Mouse (Mus musculus): ENCODE measurements around the gene Sdhaf4. TPM values are rescaled to one million over a fixed set of nuclear protein-coding genes. Genes with fewer than 3 reads are reported as not detected.

The Sdhaf4 gene
- total RNA-seq (2014; fragmentation: Nextera tagmentation) (21.3 and 44.1 TPM in 2 replicates), total RNA-seq (2017) (45.7 and 50.3 TPM in 2 replicates), polyA plus RNA-seq (2012) (1.1 and 1.2 TPM in 2 replicates)

GRCm38 (mm10) chr1:24005070-24005804, at the start of gene Sdhaf4:
Gene Sdhaf4, minus strand, starts transcription at chr1:24005656.
- H3K36me3 ChIP-seq (replicated peaks), result peaks cover 28% of the 10 kb centered on the region
- no peaks in the 10 kb centered on the region for H3K9me3 ChIP-seq (replicated peaks)
- TF ChIP-seq CTCF (IDR thresholded peaks at IDR 0.05; ENCODE audit: low read depth, low read length), result no peak
- no peak for TF ChIP-seq GATA1 (IDR thresholded peaks at IDR 0.05; ENCODE audit: borderline replicate concordance, low read length)
- TF ChIP-seq TAL1 (conservative IDR thresholded peaks at IDR 0.05; ENCODE audit: low read depth, low read length), result no peak
- TF ChIP-seq GATA2 (IDR thresholded peaks at IDR 0.05; ENCODE audit: borderline replicate concordance, low read depth, low read length), result no peak
- no peak for TF ChIP-seq POLR2AphosphoS5 (IDR thresholded peaks at IDR 0.05; ENCODE audit: insufficient replicate concordance, low read depth, low read length)
- peaks cover 13% of the 10 kb centered on the region for H3K4me1 ChIP-seq (ENCODE audit: insufficient read depth, low read depth, low read length)
- peak; percentile 81 for DNase-seq (ENCODE audit: low spot score)
- peak within 1 kb of the TSS; percentile 79 for H3K4me3 ChIP-seq (ENCODE audit: low read depth, low read length)
- peaks cover 13% of the 10 kb centered on the region for H3K27me3 ChIP-seq (ENCODE audit: insufficient read depth, low read length)
- ATAC-seq (ENCODE audit: extremely low read depth, insufficient number of reproducible peaks, low FRiP score, poor library complexity, severe bottlenecking), result peak; percentile 88

GRCm38 (mm10) chr1:24046730-24047510, 41.5 kb upstream of the Sdhaf4 start:
- no peak overlapping the region for H3K4me3 ChIP-seq (ENCODE audit: low read depth, low read length)
- DNase-seq (ENCODE audit: low spot score) (no peak), ATAC-seq (ENCODE audit: extremely low read depth, insufficient number of reproducible peaks, low FRiP score, poor library complexity, severe bottlenecking) (no peak)
- no peaks in the 10 kb centered on the region for H3K36me3 ChIP-seq (replicated peaks)
- H3K27me3 ChIP-seq (ENCODE audit: insufficient read depth, low read length), result peaks cover 13% of the 10 kb centered on the region
- H3K9me3 ChIP-seq (replicated peaks), result no peaks in the 10 kb centered on the region
- TF ChIP-seq POLR2AphosphoS5 (IDR thresholded peaks at IDR 0.05; ENCODE audit: insufficient replicate concordance, low read depth, low read length) (no peak), TAL1 (conservative IDR thresholded peaks at IDR 0.05; ENCODE audit: low read depth, low read length) (no peak), GATA2 (IDR thresholded peaks at IDR 0.05; ENCODE audit: borderline replicate concordance, low read depth, low read length) (no peak), CTCF (IDR thresholded peaks at IDR 0.05; ENCODE audit: low read depth, low read length) (no peak), GATA1 (IDR thresholded peaks at IDR 0.05; ENCODE audit: borderline replicate concordance, low read length) (no peak)
- H3K4me1 ChIP-seq (ENCODE audit: insufficient read depth, low read depth, low read length), result no peaks in the 10 kb centered on the region

GRCm38 (mm10) chr1:24045627-24046026, 40.2 kb upstream of the Sdhaf4 start:
- Histone ChIP-seq H3K36me3 (replicated peaks) (no peaks in the 10 kb centered on the region), H3K9me3 (replicated peaks) (no peaks in the 10 kb centered on the region), H3K27me3 (ENCODE audit: insufficient read depth, low read length) (peaks cover 18% of the 10 kb centered on the region), H3K4me3 (ENCODE audit: low read depth, low read length) (no peak overlapping the region), H3K4me1 (ENCODE audit: insufficient read depth, low read depth, low read length) (no peaks in the 10 kb centered on the region)
- DNase-seq (ENCODE audit: low spot score), result no peak
- no peak for ATAC-seq (ENCODE audit: extremely low read depth, insufficient number of reproducible peaks, low FRiP score, poor library complexity, severe bottlenecking)
- no peak for TF ChIP-seq GATA1 (IDR thresholded peaks at IDR 0.05; ENCODE audit: borderline replicate concordance, low read length)
- TF ChIP-seq TAL1 (conservative IDR thresholded peaks at IDR 0.05; ENCODE audit: low read depth, low read length), result no peak

GRCm38 (mm10) chr1:24043007-24043406, 37.6 kb upstream of the Sdhaf4 start:
- TF ChIP-seq POLR2AphosphoS5 (IDR thresholded peaks at IDR 0.05; ENCODE audit: insufficient replicate concordance, low read depth, low read length), result no peak
- TF ChIP-seq TAL1 (conservative IDR thresholded peaks at IDR 0.05; ENCODE audit: low read depth, low read length), result no peak
- TF ChIP-seq CTCF (IDR thresholded peaks at IDR 0.05; ENCODE audit: low read depth, low read length), result no peak
- no peak for TF ChIP-seq GATA2 (IDR thresholded peaks at IDR 0.05; ENCODE audit: borderline replicate concordance, low read depth, low read length)
- TF ChIP-seq GATA1 (IDR thresholded peaks at IDR 0.05; ENCODE audit: borderline replicate concordance, low read length), result no peak
- Histone ChIP-seq H3K4me1 (ENCODE audit: insufficient read depth, low read depth, low read length) (no peaks in the 10 kb centered on the region), H3K27me3 (ENCODE audit: insufficient read depth, low read length) (peaks cover 18% of the 10 kb centered on the region), H3K36me3 (replicated peaks) (no peaks in the 10 kb centered on the region), H3K4me3 (ENCODE audit: low read depth, low read length) (no peak overlapping the region), H3K9me3 (replicated peaks) (no peaks in the 10 kb centered on the region)
- ATAC-seq (ENCODE audit: extremely low read depth, insufficient number of reproducible peaks, low FRiP score, poor library complexity, severe bottlenecking) (no peak), DNase-seq (ENCODE audit: low spot score) (no peak)

- TF ChIP-seq GATA2 (IDR thresholded peaks at IDR 0.05; ENCODE audit: borderline replicate concordance, low read depth, low read length) (no peak), POLR2AphosphoS5 (IDR thresholded peaks at IDR 0.05; ENCODE audit: insufficient replicate concordance, low read depth, low read length) (no peak), GATA1 (IDR thresholded peaks at IDR 0.05; ENCODE audit: borderline replicate concordance, low read length) (no peak), TAL1 (conservative IDR thresholded peaks at IDR 0.05; ENCODE audit: low read depth, low read length) (no peak), CTCF (IDR thresholded peaks at IDR 0.05; ENCODE audit: low read depth, low read length) (no peak)
- 0 out of 2 replicates have a peak, but pooled peaks cover 2% of the 10 kb centered on the region for H3K27me3 ChIP-seq (ENCODE audit: insufficient read depth, low read length)
- H3K4me1 ChIP-seq (ENCODE audit: insufficient read depth, low read depth, low read length), result no peaks in the 10 kb centered on the region
- no peak for DNase-seq (ENCODE audit: low spot score)
- ATAC-seq (ENCODE audit: extremely low read depth, insufficient number of reproducible peaks, low FRiP score, poor library complexity, severe bottlenecking), result peak; percentile 60
- no peak overlapping the region for H3K4me3 ChIP-seq (ENCODE audit: low read depth, low read length)
- H3K9me3 ChIP-seq (replicated peaks), result no peaks in the 10 kb centered on the region
- H3K36me3 ChIP-seq (replicated peaks), result no peaks in the 10 kb centered on the region
These were observed 28.4 kb upstream of the Sdhaf4 start for GRCm38 (mm10) chr1:24033759-24034423.

GRCm38 (mm10) chr1:24010821-24011220, 5.4 kb upstream of the Sdhaf4 start:
- peaks cover 3% of the 10 kb centered on the region; the same call in 1 of the 2 replicates for H3K4me1 ChIP-seq (ENCODE audit: insufficient read depth, low read depth, low read length)
- peaks cover 26% of the 10 kb centered on the region for H3K27me3 ChIP-seq (ENCODE audit: insufficient read depth, low read length)
- TF ChIP-seq GATA1 (IDR thresholded peaks at IDR 0.05; ENCODE audit: borderline replicate concordance, low read length), result no peak
- TF ChIP-seq GATA2 (IDR thresholded peaks at IDR 0.05; ENCODE audit: borderline replicate concordance, low read depth, low read length), result no peak
- TF ChIP-seq TAL1 (conservative IDR thresholded peaks at IDR 0.05; ENCODE audit: low read depth, low read length), result no peak
- no peak for TF ChIP-seq CTCF (IDR thresholded peaks at IDR 0.05; ENCODE audit: low read depth, low read length)
- no peak for TF ChIP-seq POLR2AphosphoS5 (IDR thresholded peaks at IDR 0.05; ENCODE audit: insufficient replicate concordance, low read depth, low read length)
- ATAC-seq (ENCODE audit: extremely low read depth, insufficient number of reproducible peaks, low FRiP score, poor library complexity, severe bottlenecking) (no peak), DNase-seq (ENCODE audit: low spot score) (no peak)
- H3K9me3 ChIP-seq (replicated peaks), result no peaks in the 10 kb centered on the region
- H3K36me3 ChIP-seq (replicated peaks), result no peaks in the 10 kb centered on the region
- no peak overlapping the region for H3K4me3 ChIP-seq (ENCODE audit: low read depth, low read length)
